Mouse (Mus musculus) hindbrain, embryonic 10.5 days (tissue): ENCODE data around the gene Copz1. TPM values are rescaled to one million over a fixed set of nuclear protein-coding genes. Genes with fewer than 3 reads are reported as not detected.

Experiments
- DNase-seq: peaks from one replicate; pipeline ENCODE4 v3.0.0-alpha.2; 2017; ENCODE audit warnings: low spot score
- H3K27ac ChIP-seq: fragments of 300-500 bp; sonication (generic); 2 replicates; pipeline ENCODE4 v1.5.1; 2016; ENCODE audit warnings: mild to moderate bottlenecking, moderate library complexity
- H3K27me3 ChIP-seq: fragments of 300-500 bp; sonication (generic); 2 replicates; pipeline ENCODE4 v1.6.1; 2016; ENCODE audit warnings: mild to moderate bottlenecking; ENCODE audit not compliant: poor library complexity, insufficient read depth, severe bottlenecking
- H3K36me3 ChIP-seq: fragments of 300-500 bp; sonication (generic); 2 replicates; pipeline ENCODE4 v1.6.1; 2016; ENCODE audit warnings: mild to moderate bottlenecking, moderate library complexity
- H3K4me1 ChIP-seq: fragments of 300-500 bp; sonication (generic); replicated peaks from 2 replicates; pipeline ENCODE4 v1.6.1; 2016; ENCODE audit warnings: mild to moderate bottlenecking
- H3K4me3 ChIP-seq: fragments of 300-500 bp; sonication (generic); 2 replicates; pipeline ENCODE4 v1.5.1; 2016; ENCODE audit warnings: mild to moderate bottlenecking, moderate library complexity
- H3K9me3 ChIP-seq: fragments of 300-500 bp; sonication (generic); 2 replicates; pipeline ENCODE4 v1.6.1; 2016; ENCODE audit warnings: mild to moderate bottlenecking, moderate library complexity
- WGBS: fragments of 180-500 bp; shearing (Covaris S2); methylation state at CpG from one replicate; pipeline ENCODE4 v1.1.7; 2016; 5-methylcytosine and 5-hydroxymethylcytosine counted together
- polyA plus RNA-seq: library from polyadenylated mRNA; unstranded; fragments of >200 nt; fragmentation: Nextera tagmentation; extraction: Ambion mirVana; gene quantifications from 2 replicates; pipeline ENCODE4 v1.2.1, GENCODE M21; 2016

The Copz1 gene
- polyA plus RNA-seq, 1 experiment from 2014 or later, result 299 TPM

- H3K9me3 ChIP-seq, result no peaks in the 10 kb centered on the region
- DNase-seq, result no peak
- peaks cover 57% of the 10 kb centered on the region for H3K4me1 ChIP-seq
- no peak within 1 kb of the TSS for H3K27ac ChIP-seq
- peaks cover 14% of the 10 kb centered on the region for H3K36me3 ChIP-seq
- no peak within 1 kb of the TSS for H3K4me3 ChIP-seq
- peaks cover 35% of the 10 kb centered on the region for H3K27me3 ChIP-seq
- 66% methylated on average over 6 of the region's 6 CpGs for WGBS
These were observed 37.9 kb downstream of the Copz1 start, which contains the start of gene Gpr84 for GRCm38 (mm10) chr15:103310365-103310910. Gene Gpr84 (minus strand): TSS chr15:103310612.

- WGBS, result 12% methylated on average over 18 of the region's 18 CpGs
- peaks cover 46% of the 10 kb centered on the region for H3K36me3 ChIP-seq
- H3K9me3 ChIP-seq, result no peaks in the 10 kb centered on the region
- peak overlapping the region; percentile 52 for H3K4me3 ChIP-seq
- peaks cover 23% of the 10 kb centered on the region for H3K27me3 ChIP-seq
- H3K27ac ChIP-seq, result peak overlapping the region; percentile 82
- H3K4me1 ChIP-seq, result peaks cover 50% of the 10 kb centered on the region
- DNase-seq, result peak; percentile 69
These were observed 41.1 kb downstream of the Copz1 start for GRCm38 (mm10) chr15:103313495-103314095.

DNA sequence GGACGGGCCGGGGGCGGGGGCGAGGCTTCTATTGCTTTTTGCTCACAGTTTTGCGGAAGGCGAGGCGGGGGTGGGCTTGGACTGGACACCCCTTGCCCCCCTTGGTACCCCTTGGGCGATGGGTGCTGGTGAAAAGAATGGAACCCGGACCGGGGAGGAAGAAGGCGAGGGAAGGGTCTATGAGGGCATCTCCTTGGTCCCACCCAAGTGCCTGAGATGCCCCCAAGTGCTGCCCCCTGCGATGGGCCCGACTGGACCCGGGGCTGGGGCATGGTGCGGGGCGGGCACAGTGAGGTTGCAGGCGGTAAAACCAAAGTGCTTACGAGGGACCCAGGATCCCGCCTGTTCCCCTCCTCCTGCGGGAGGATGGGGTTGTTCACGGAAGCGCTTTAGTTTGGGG lies 41.7 kb downstream of the Copz1 start:
- Histone ChIP-seq H3K36me3 (peaks cover 52% of the 10 kb centered on the region), H3K4me1 (peaks cover 44% of the 10 kb centered on the region), H3K9me3 (no peaks in the 10 kb centered on the region), H3K27ac (peak overlapping the region; percentile 82), H3K27me3 (peaks cover 17% of the 10 kb centered on the region), H3K4me3 (peak overlapping the region; percentile 52)
- no peak for DNase-seq
- 26% methylated on average over 22 of the region's 22 CpGs for WGBS

DNA sequence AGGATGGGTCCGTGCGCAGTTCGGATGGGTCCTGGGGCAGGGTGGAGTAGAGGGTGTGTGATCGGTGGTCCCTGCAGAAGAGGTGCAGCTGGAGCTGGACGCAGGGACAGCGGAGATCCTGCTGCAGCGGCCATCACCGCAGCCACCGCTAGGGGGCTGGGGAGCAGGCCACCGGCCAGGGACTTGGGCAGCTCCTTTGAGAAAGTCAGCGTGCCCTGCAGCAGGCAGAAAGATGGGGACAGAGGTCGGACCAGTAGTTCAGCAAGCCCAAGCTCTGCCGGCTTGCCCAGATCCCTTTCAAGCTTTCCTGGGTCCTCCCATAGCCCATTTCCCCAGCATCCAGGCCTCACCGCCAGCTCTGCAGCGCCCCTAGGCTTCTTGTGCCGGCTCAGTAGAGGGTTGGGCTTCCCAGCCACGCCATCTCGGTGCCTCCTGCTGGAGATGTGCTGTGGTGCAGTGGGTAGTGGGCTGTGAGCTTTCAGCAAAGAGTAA lies 42.5 kb downstream of the Copz1 start:
- 2% methylated on average over 18 of the region's 18 CpGs for WGBS
- Histone ChIP-seq H3K4me1 (peaks cover 44% of the 10 kb centered on the region), H3K4me3 (peak overlapping the region; percentile 52), H3K9me3 (no peaks in the 10 kb centered on the region), H3K27ac (peak overlapping the region; percentile 82), H3K36me3 (peaks cover 57% of the 10 kb centered on the region), H3K27me3 (peaks cover 8% of the 10 kb centered on the region)
- DNase-seq, result peak; percentile 90

GRCm38 (mm10) chr15:103315979-103316776 lies 43.7 kb downstream of the Copz1 start:
- Histone ChIP-seq H3K27ac (0 out of 2 replicates have a peak overlapping the region, but pooled peaks have one; percentile 6), H3K36me3 (peaks cover 63% of the 10 kb centered on the region), H3K4me3 (no peak overlapping the region), H3K4me1 (peaks cover 52% of the 10 kb centered on the region), H3K27me3 (peaks cover 5% of the 10 kb centered on the region; the same call in 1 of the 2 replicates), H3K9me3 (no peaks in the 10 kb centered on the region)
- DNase-seq, result no peak
- WGBS, result 93% methylated on average over 10 of the region's 10 CpGs

GRCm38 (mm10) chr15:103317120-103317519 lies 44.6 kb downstream of the Copz1 start:
- Histone ChIP-seq H3K27ac (no peak overlapping the region), H3K36me3 (peaks cover 63% of the 10 kb centered on the region), H3K4me3 (no peak overlapping the region), H3K4me1 (peaks cover 61% of the 10 kb centered on the region), H3K9me3 (no peaks in the 10 kb centered on the region), H3K27me3 (peaks cover 5% of the 10 kb centered on the region; the same call in 1 of the 2 replicates)
- no peak for DNase-seq

DNA sequence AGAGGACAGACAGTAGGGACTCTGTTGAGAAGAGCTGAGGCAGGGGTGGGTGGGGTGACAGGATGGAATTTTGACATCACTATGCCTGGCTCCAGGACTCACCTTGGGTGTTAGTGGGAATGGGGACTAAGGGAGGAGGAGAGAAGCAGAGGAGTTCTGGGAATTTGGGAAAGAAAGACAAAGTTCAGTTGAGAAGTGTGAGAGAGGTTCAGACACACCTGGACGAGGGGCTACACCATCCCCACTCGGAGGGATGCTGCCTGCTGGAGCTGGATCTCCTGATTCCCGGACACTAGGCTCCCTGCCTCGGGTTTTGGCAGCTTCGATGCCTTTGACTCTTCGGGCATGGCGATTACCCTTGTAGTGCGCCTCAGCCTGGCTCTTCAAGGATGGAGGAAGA lies 45.2 kb downstream of the Copz1 start:
- Histone ChIP-seq H3K27me3 (peaks cover 5% of the 10 kb centered on the region; the same call in 1 of the 2 replicates), H3K36me3 (peaks cover 63% of the 10 kb centered on the region), H3K27ac (no peak overlapping the region), H3K4me3 (no peak overlapping the region), H3K4me1 (peaks cover 67% of the 10 kb centered on the region), H3K9me3 (no peaks in the 10 kb centered on the region)
- DNase-seq, result no peak
- WGBS, result 90% methylated on average over 8 of the region's 8 CpGs

DNA sequence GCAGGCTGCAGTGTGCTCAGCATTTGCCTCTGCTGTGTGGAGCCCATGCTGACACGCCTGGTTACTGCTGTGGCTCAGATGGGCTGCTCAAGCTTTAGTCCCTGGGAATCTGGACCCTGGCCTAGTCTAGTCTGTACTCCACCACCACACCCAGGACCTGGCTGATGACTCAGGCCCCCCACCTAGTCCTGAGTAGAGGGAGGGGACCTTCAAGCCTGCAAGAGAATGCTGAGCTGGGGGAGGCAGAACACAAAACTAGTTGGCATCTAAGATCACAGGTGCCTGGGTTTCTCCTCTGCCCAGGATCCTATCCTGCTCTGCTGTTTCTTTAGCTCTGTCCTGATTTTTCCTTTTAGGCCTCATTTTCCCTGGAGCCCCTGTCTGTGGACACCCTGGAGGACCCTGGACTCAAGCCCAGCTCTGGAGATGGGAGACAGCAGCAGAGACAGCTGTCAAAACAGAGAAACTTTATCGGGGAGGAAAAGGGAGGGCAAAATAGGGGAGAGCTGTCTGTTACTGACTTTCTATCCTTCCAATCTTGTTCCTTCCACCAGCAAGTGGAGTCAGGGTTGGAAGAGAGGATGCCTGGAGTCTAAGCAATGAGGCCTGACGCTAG lies 45.8 kb downstream of the Copz1 start:
- Histone ChIP-seq H3K36me3 (peaks cover 63% of the 10 kb centered on the region), H3K27ac (no peak overlapping the region)

DNA sequence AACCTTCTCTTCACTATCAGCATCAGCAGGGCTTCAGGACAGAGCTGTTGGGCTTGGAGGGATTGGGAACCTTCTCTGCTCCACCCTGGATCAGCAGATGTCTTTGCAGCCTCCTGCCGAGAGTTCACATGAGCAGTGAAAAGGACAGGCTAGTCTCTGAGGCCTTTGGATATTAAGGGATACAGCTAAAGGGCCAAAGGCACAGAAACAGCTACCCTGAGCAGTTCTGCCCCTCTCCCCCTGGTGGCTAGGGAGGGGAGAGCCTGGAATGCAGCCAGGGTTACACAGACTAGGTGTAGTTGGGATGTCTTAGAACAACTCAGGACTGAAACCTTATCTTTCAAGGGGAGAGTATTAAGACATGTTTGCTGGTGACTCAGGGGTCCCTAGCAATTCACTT lies 48.6 kb downstream of the Copz1 start:
- 53% methylated on average over 1 of the region's 1 CpGs for WGBS
- no peak for DNase-seq
- H3K36me3 ChIP-seq, result peaks cover 42% of the 10 kb centered on the region
- H3K27ac ChIP-seq, result no peak overlapping the region
- H3K4me3 ChIP-seq, result no peak overlapping the region; the same call in 1 of the 2 replicates
- peaks cover 53% of the 10 kb centered on the region for H3K4me1 ChIP-seq
- no peaks in the 10 kb centered on the region for H3K9me3 ChIP-seq
- H3K27me3 ChIP-seq, result no peaks in the 10 kb centered on the region

More for the DNA sequence above, 45.8 kb downstream of the Copz1 start:
- peaks cover 65% of the 10 kb centered on the region for H3K4me1 ChIP-seq
- H3K4me3 ChIP-seq, result no peak overlapping the region
- no peaks in the 10 kb centered on the region for H3K9me3 ChIP-seq
- DNase-seq, result no peak
- 72% methylated on average over 3 of the region's 3 CpGs for WGBS
- H3K27me3 ChIP-seq, result peaks cover 5% of the 10 kb centered on the region; the same call in 1 of the 2 replicates

GRCm38 (mm10) chr15:103322396-103322795 lies 49.9 kb downstream of the Copz1 start:
- Histone ChIP-seq H3K9me3 (no peaks in the 10 kb centered on the region), H3K27ac (peak overlapping the region; percentile 96), H3K27me3 (no peaks in the 10 kb centered on the region), H3K4me1 (peaks cover 48% of the 10 kb centered on the region), H3K36me3 (peaks cover 29% of the 10 kb centered on the region), H3K4me3 (peak overlapping the region; percentile 87)
- no peak for DNase-seq
- WGBS, result 52% methylated on average over 4 of the region's 4 CpGs

- Histone ChIP-seq H3K27me3 (no peaks in the 10 kb centered on the region), H3K9me3 (no peaks in the 10 kb centered on the region), H3K27ac (peak overlapping the region; percentile 96), H3K36me3 (peaks cover 22% of the 10 kb centered on the region), H3K4me3 (peak overlapping the region; percentile 87), H3K4me1 (peaks cover 45% of the 10 kb centered on the region)
- under 1% methylated on average over 26 of the region's 26 CpGs for WGBS
- no peak for DNase-seq
These were observed 50.5 kb downstream of the Copz1 start for GRCm38 (mm10) chr15:103323070-103323454.

DNA sequence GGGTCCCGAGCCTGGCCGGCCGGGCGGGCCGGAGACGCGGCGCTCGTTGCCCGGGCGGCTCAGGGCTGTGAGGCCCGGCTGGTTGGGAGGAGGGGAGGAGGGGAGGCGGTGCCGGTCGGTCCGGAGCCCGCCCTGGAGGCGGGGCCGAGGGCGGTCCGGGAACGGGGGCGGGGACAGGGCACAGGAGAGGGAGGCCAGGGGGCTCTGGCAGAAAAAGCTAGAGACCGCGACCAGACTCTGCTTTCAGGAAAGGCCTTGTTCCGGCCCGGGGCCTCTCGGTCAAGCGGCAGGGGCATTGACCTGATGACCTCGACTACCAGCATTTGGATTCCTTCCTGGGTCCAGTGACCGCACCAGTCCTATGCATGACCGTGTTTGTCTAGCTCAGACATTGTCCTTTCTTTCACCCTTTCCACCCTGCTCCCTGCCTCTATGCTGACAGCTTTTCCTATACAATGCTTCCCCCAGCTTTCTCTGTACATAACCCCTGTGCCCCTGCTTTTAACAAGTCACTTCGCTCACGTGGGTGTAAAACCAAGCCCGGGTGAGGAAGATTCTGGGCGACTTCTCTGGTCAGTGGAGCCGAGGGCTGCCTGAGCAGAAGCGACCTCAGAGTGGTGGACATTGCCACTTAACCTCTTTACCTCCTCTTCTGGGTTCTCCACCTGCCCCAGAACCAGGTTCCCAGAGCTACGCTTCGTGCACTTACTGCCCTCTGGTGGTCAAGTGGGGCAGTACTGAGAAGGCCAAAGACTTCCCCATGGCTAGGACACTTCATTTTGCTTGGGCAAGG lies 51.1 kb downstream of the Copz1 start:
- WGBS, result 1% methylated on average over 40 of the region's 40 CpGs
- Histone ChIP-seq H3K4me1 (peaks cover 43% of the 10 kb centered on the region), H3K27me3 (no peaks in the 10 kb centered on the region), H3K36me3 (peaks cover 16% of the 10 kb centered on the region), H3K9me3 (no peaks in the 10 kb centered on the region), H3K27ac (peak overlapping the region; percentile 96), H3K4me3 (peak overlapping the region; percentile 87)
- peak; percentile 92 for DNase-seq
